Mouse (Mus musculus): ENCODE data around the gene Idh3a.
"Not testable (repeated sequence)": the region's sequence is repeated elsewhere in the genome, so short reads cannot be mapped to it uniquely, and the experiment has no call there.

Idh3a gene

GRCm38 (mm10) chr9:54587863-54588262, 1.7 kb downstream of the Idh3a start:
- no peak for DNase-seq (ENCODE audit: extremely low spot score)

DNA sequence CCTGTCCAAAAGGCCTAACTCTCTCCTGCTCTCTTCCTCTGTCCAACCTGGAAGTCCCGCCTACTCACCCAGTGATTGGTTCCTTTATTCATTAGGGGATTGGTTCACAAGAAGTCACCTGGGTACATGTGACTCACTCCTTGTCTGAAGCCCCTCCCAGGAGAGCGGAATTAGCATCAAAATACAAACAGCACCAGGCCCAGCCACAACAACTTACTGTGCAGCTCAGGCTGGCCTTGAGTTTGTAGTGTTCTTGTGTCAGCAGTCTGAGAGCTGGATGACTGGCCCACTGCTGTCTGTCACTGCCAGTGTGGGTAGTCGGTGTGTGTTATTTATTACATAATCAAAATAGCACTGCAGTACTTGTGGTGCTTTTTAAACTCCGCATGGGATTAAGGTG, 7.5 kb downstream of the Idh3a start:
- not testable (repeated sequence) for DNase-seq (ENCODE audit: extremely low spot score)

DNA sequence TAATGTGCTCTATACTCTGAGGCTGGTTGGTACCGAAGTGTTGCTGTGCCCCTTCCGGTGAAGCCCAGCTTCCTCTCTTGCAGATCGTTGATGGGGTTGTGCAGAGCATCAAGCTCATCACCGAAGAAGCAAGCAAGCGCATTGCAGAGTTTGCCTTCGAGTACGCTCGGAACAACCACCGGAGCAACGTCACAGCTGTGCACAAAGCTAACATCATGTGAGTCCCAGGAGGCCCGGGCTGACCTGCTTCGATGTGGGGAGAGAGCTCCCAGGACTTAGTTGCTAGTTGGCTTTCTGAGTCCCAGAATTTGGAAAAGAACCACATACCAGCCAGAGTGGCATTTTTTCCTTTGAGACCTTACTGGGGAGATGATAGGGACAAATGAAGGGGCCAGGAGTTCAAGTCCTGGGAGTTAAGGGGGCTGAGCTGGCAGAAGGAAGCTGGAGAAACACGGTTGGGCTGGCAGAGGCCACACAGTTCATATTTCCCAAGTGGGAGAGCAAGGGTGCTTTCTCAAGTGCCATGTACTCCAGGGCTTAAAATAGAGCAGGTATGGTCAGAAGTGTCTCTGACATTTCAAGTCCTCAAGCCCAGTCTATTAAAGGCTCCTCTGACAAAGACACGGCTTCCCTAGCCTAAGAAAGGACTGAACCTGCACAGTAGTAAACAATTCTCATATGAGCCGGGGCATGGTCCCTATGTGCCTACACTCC, 10.8 kb downstream of the Idh3a start:
- no peak for DNase-seq (ENCODE audit: extremely low spot score)

GRCm38 (mm10) chr9:54602386-54602785, 16.3 kb downstream of the Idh3a start:
- no peak for DNase-seq (ENCODE audit: extremely low spot score)

- no peak for DNase-seq (ENCODE audit: extremely low spot score)
Observed at GRCm38 (mm10) chr9:54602916-54603315, 16.8 kb downstream of the Idh3a start.

DNA sequence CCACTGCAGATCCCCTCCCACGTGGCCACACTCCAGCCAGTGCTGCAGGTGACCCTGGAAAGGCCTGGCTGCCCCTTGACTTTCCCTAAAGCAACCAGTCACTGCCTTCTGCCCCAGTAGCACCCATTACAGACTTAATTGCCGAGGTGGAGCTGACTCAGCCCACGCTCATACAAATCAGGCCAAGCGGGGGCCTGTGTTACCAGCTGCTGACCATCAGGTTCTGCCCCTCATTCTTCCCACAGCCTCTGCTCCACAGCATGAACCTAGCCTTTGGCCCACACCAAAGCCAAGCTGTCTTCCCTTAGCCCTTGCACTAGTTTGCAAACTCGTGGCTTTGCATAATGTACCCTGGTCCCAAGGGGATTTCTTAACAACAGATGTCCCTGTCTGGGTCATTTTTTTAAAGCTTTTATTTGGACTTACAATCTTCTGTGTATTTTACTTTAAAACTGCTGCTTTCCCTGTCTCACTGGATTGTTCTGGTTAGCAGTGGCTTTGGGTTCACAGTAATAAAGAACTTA, 18.1 kb downstream of the Idh3a start:
- DNase-seq (ENCODE audit: extremely low spot score) = no peak

DNA sequence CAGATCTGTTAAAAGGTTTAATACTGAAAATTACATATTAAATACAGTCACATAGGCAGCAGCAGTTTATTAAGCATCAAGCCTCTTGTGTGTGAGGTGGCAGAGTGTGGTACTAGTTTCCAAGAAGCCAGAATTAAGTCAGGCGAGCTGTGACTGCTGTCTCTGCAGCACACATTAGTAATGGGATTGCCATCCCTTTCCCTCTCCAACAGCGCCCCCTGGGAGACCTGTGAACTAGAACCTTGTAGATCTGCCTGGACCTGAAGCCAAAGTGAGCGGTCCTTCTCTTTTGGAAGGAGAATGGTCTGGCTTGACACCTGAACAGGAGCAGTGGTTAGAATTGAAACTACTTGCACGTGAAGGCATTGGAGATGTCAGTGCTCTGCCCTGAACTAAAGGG, 18.8 kb downstream of the Idh3a start:
- peak; percentile 48 for DNase-seq (ENCODE audit: extremely low spot score)

DNA sequence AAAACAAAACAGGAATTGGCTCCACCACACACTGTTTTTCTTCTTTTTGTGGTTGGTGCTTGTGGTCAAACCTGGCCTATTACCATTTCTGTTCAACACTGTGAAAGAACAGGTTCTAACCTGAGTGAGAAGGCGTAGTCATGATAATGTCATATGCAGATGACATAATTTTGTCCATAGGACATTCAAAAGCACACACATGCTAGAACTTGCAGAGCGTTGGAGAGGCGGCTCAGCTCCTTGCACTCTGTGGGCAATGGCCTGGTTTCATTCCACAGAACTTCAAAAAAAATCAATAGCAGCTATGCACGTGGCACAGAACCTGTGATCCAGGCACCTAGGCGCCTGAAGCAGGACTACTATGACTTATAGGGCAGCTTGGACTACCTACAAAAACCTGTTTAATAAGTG, 26.7 kb downstream of the Idh3a start:
- DNase-seq (ENCODE audit: extremely low spot score) = no peak

DNA sequence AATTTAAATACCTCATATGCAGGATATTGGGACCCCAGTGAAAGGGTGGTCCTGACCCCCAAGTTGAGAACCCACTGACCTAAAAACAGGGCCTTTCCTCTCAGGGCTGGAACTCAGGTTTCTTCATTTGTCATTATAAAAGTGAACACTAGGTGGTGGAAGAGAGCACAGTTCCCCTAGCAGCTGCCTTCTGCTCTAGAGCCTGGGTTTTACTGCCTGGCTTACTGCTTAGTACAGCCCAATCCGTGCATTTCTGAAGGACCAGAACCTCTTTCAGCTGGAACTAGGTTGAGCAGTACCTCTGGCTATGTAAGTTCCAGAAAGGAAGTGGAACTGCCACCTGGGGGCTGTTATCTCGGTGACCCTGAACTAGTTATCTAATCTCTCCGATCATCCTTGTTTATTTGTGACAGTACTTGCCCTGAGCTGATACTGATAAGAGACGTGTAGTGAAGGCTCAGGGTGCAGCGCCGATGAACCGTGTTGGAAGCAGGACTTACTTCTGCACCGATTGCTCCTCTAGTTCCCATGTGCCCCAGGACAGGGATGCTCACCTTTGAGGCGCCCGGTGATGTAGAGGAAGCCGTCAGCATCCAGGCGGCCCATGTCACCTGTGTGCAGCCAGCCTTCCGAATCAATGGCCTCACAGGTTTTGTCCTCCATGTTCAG, 28.2 kb downstream of the Idh3a start:
- DNase-seq (ENCODE audit: extremely low spot score) = peak; percentile 64

GRCm38 (mm10) chr9:54627240-54627639, 41.1 kb downstream of the Idh3a start:
- no peak for DNase-seq (ENCODE audit: extremely low spot score)

GRCm38 (mm10) chr9:54628752-54629151, 42.6 kb downstream of the Idh3a start:
- no peak for DNase-seq (ENCODE audit: extremely low spot score)

GRCm38 (mm10) chr9:54629613-54630261, 43.6 kb downstream of the Idh3a start:
- DNase-seq (ENCODE audit: extremely low spot score) = no peak

DNA sequence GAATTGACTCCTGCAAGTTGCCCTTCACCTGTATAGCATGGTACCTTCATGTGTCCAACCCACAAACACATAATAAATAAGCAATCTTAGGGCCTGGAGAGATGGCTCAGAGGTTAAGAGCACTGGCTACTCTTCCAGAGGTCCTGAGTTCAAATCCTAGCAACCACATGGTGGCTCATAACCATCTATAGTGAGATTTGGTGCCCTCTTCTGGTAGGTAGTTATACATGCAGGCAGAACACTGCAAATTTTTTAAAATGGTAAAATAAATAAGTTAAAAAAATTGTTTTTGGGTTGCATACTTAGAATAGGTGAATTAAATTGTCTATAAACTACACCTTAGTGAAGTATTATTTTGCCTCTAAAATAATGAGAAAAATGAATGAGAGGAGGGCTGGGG, 44.8 kb downstream of the Idh3a start:
- no peak for DNase-seq (ENCODE audit: extremely low spot score)

DNA sequence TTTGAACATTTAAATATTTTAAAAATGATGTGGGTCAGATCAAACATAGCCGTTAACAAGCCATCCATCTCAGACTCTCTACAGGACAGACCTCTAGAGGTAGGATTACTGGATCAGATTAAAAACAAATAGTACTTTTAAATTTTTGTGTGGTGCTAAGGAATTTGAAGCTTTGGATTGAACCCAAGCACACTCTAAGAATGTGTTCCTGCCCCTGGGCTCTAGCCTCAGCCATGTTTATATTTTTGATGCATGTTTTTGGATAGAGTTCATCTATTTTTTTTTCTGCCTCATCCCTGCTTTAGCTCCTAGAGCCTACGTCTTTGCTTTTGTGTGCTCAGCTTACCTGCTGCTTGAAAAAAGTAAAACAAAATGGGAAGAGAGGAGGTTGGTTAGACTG, 47.3 kb downstream of the Idh3a start:
- DNase-seq (ENCODE audit: extremely low spot score) = no peak

- no peak for DNase-seq (ENCODE audit: extremely low spot score)
Observed at GRCm38 (mm10) chr9:54637510-54638314, 51.6 kb downstream of the Idh3a start.

GRCm38 (mm10) chr9:54639192-54639591, 53.1 kb downstream of the Idh3a start:
- DNase-seq (ENCODE audit: extremely low spot score) = no peak

- no peak for DNase-seq (ENCODE audit: extremely low spot score)
Observed at GRCm38 (mm10) chr9:54641548-54641947, 55.4 kb downstream of the Idh3a start.

GRCm38 (mm10) chr9:54642149-54642548, 56.0 kb downstream of the Idh3a start:
- DNase-seq (ENCODE audit: extremely low spot score) = no peak

DNA sequence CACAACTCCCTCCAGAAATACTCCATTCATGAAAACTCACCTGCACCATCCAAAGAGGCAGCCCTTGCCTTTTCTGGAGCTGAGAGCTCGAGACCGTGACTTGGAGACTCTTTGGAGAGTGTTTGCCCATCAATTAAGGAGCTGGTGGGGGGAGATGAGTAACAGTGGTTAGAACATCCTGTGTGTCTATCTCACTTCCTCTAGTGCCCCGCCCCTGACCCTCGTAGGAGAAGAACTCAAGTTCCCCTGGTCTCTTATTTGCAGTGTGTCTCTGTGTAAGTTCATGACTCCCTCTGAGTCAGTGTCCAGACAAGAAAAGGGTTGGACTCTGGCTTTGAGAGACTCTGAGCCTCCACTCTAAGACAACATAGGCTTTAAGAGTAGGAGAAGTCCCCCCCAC, 56.4 kb downstream of the Idh3a start:
- DNase-seq (ENCODE audit: extremely low spot score) = no peak

DNA sequence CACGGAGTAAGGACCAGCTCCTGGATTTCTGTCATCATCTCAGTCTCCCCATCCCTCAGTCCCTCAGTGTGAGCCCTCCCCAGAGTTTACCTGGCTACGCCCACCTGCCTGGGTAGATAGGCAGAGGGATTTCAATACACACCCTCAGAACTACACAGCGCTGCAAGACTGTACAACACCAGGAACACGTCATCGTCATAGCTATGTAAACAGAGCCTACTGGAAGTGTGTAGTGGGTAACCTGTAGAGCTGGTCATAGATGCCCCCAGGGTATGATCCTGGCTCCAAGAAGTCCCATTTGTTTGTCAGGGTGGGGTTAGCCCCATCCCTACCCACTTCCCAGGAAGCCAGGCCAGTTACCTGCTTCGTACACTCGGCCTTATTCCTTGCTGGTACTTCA, 57.0 kb downstream of the Idh3a start:
- DNase-seq (ENCODE audit: extremely low spot score) = no peak

GRCm38 (mm10) chr9:54645530-54645929, 59.4 kb downstream of the Idh3a start:
- DNase-seq (ENCODE audit: extremely low spot score) = no peak

DNA sequence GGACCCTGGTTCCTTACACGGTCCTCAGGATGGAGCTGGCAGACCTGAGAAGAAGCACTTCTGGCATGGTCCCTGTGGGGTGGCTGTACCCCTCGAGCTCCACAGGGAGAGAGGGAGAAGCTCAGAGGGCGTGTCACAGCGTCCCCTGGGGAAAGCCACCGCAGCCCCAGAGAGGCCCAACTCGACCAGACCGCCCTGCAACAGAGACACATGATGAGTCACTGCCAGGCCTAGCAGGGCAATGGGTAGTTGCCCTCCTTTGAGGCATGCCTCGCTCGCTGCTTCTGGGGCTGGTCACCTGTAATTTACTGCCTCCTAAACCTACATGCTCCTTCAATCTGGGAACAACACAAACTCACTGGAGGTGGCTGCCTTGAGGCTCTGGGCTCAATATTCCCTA, 60.1 kb downstream of the Idh3a start:
- no peak for DNase-seq (ENCODE audit: extremely low spot score)

Measured in embryo, embryonic 9.5 days (tissue).